ENCODE assay signal across 8 mouse cellular contexts in genomic region chr11:21092621-21093020, GRCm38 (mm10). TPM values are rescaled to one million over a fixed set of nuclear protein-coding genes. Genes with fewer than 3 reads are reported as not detected.
DNase-seq lines count a peak whose midpoint lies in the region; ATAC-seq lines count a peak whose summit lies in the region.

No protein-coding gene starts in this region.

- no peak for ATAC-seq in erythroblast, adult 5-6 weeks (replicated peaks; ENCODE audit: low FRiP score, poor library complexity, severe bottlenecking)
- no peak for ATAC-seq in limb, embryonic 13.5 days (ENCODE audit: low FRiP score, low read depth)

- peaks cover 38% of the 10 kb centered on the region for H3K4me1 ChIP-seq in erythroblast, embryonic 14.5 days (ENCODE audit: control insufficient read depth)
- H3K4me1 ChIP-seq in limb, embryonic 13.5 days: peaks cover 15% of the 10 kb centered on the region

- WGBS in limb, embryonic 13.5 days: 11% methylated on average over 7 of the region's 7 CpGs

- H3K36me3 ChIP-seq in erythroblast, embryonic 14.5 days (ENCODE audit: control insufficient read depth): peaks cover 9% of the 10 kb centered on the region
- no peaks in the 10 kb centered on the region for H3K36me3 ChIP-seq in limb, embryonic 13.5 days

- H3K27ac ChIP-seq in limb, embryonic 13.5 days: no peak overlapping the region

- H3K27me3 ChIP-seq in erythroblast, embryonic 14.5 days (ENCODE audit: control insufficient read depth): peaks cover 8% of the 10 kb centered on the region; the same call in 1 of the 2 replicates
- H3K27me3 ChIP-seq in limb, embryonic 13.5 days: no peaks in the 10 kb centered on the region

- peak; percentile 23 for DNase-seq in thymus, postnatal 25 days
- no peak for DNase-seq in thymus, postnatal 10 days (ENCODE audit: low spot score in 2 of 2)
- DNase-seq in cerebellum, adult 11 months: no peak
- DNase-seq in ovary, postnatal 36 days (ENCODE audit: low spot score): no peak
- no peak for DNase-seq in adrenal gland, postnatal 4 days (ENCODE audit: low spot score in 2 of 2)

- peak overlapping the region; percentile 99 for H3K9ac ChIP-seq in limb, embryonic 13.5 days

- peak overlapping the region; percentile 71 for H3K4me2 ChIP-seq in limb, embryonic 13.5 days (replicated peaks)

- H3K9me3 ChIP-seq in erythroblast, embryonic 14.5 days (ENCODE audit: control insufficient read depth, low read length): no peaks in the 10 kb centered on the region
- H3K9me3 ChIP-seq in limb, embryonic 13.5 days: no peaks in the 10 kb centered on the region

- H3K4me3 ChIP-seq in erythroblast, embryonic 14.5 days (replicated peaks): peak overlapping the region; percentile 96
- H3K4me3 ChIP-seq in limb, embryonic 13.5 days: peak overlapping the region; percentile 67

RNA-seq across cellular contexts. Expression of gene Peli1, which starts 1.5 kb away (rescaled TPM):
- 1.3 and 1.4 TPM in 2 replicates for polyA plus RNA-seq in erythroblast, embryonic 14.5 days (2012)
- 17.5 and 28.0 TPM in 2 replicates for total RNA-seq in erythroblast, adult 5-6 weeks (2015; ENCODE audit: low replicate concordance)
- 26.2 and 28.4 TPM in 2 replicates for total RNA-seq in erythroblast, adult 5-6 weeks (2017; ENCODE audit: low replicate concordance)
- 44.5 and 45.1 TPM in 2 replicates for polyA plus RNA-seq in limb, embryonic 13.5 days (2015; fragmentation: Nextera tagmentation; extraction: Ambion mirVana)
- 10 to 100 TPM; 25.7 to 28.1 TPM for total RNA-seq in adrenal gland, postnatal 4 days (2021)
